Mouse (Mus musculus) forebrain, embryonic 13.5 days (tissue): ENCODE measurements around the gene Tenm3. TPM values are rescaled to one million over a fixed set of nuclear protein-coding genes. Genes with fewer than 3 reads are reported as not detected.

Experiments used
- ATAC-seq: fragments of 200-750 bp; cut with Nextera tagmentation; 2 replicates; pipeline ENCODE4 v1.8.0; 2017
- H3K27ac ChIP-seq: fragments of 300-500 bp; sonication (generic); 2 replicates; pipeline ENCODE4 v1.5.1; 2015; ENCODE audit warnings: inconsistent platforms, mild to moderate bottlenecking, moderate library complexity
- H3K27me3 ChIP-seq: fragments of 300-500 bp; sonication (generic); 2 replicates; pipeline ENCODE4 v1.6.1; 2015; ENCODE audit warnings: mild to moderate bottlenecking, inconsistent platforms
- H3K36me3 ChIP-seq: fragments of 300-500 bp; sonication (generic); 2 replicates; pipeline ENCODE4 v1.6.1; 2015; ENCODE audit warnings: mild to moderate bottlenecking, inconsistent platforms; ENCODE audit not compliant: poor library complexity, severe bottlenecking
- H3K4me1 ChIP-seq: fragments of 300-500 bp; sonication (generic); 2 replicates; pipeline ENCODE4 v1.6.1; 2015; ENCODE audit warnings: inconsistent platforms
- H3K4me2 ChIP-seq: fragments of 300-500 bp; sonication (generic); 2 replicates; pipeline ENCODE4 v1.6.1; 2015; ENCODE audit warnings: inconsistent platforms, mild to moderate bottlenecking, moderate library complexity
- H3K4me3 ChIP-seq: fragments of 300-500 bp; sonication (generic); 2 replicates; pipeline ENCODE4 v1.5.1; 2015; ENCODE audit warnings: mild to moderate bottlenecking, inconsistent platforms
- H3K9ac ChIP-seq: fragments of 300-500 bp; sonication (generic); 2 replicates; pipeline ENCODE4 v1.6.1; 2015; ENCODE audit warnings: mild to moderate bottlenecking, inconsistent platforms
- H3K9me3 ChIP-seq: fragments of 300-500 bp; sonication (generic); replicated peaks from 2 replicates; pipeline ENCODE4 v1.6.1; 2016; ENCODE audit warnings: inconsistent platforms
- WGBS: fragments of 180-500 bp; shearing (Covaris S2); methylation state at CpG from one replicate; pipeline ENCODE4 v1.1.7; 2015; 5-methylcytosine and 5-hydroxymethylcytosine counted together
- polyA plus RNA-seq: library from polyadenylated mRNA; unstranded; fragments of >200 nt; fragmentation: Nextera tagmentation; extraction: Ambion mirVana; gene quantifications from 2 replicates; pipeline ENCODE4 v1.2.1, GENCODE M21; 2015

Gene Tenm3
- polyA plus RNA-seq, 1 experiment from 2014 or later, result 20.6 TPM

DNA sequence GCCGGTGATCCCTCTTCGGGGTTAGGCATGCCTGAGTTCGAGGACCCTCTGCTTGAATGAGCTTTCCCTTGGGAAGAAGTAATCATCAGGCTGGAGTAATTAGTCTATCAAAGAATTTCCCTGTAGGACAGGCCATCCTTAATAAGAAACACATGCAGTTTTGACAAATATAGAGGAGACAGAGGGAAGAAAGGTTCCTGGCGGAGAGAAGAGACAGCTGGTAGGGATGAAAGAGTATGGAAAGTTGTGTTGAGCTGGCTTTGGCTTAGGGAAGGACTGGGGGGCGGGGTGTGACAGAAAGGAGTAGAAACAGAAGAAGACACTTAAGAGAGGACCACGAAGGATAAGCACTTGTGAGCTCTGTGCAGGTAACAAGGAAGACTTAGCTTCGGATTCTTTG is 194.3 kb downstream of the Tenm3 start:
- Histone ChIP-seq H3K9ac (no peak overlapping the region), H3K27me3 (no peaks in the 10 kb centered on the region), H3K9me3 (no peaks in the 10 kb centered on the region), H3K4me1 (peaks cover 11% of the 10 kb centered on the region; the same call in 1 of the 2 replicates), H3K27ac (no peak overlapping the region), H3K4me3 (no peak overlapping the region), H3K36me3 (no peaks in the 10 kb centered on the region), H3K4me2 (no peak overlapping the region)
- 83% methylated on average over 7 of the region's 7 CpGs for WGBS
- ATAC-seq, result no peak

DNA sequence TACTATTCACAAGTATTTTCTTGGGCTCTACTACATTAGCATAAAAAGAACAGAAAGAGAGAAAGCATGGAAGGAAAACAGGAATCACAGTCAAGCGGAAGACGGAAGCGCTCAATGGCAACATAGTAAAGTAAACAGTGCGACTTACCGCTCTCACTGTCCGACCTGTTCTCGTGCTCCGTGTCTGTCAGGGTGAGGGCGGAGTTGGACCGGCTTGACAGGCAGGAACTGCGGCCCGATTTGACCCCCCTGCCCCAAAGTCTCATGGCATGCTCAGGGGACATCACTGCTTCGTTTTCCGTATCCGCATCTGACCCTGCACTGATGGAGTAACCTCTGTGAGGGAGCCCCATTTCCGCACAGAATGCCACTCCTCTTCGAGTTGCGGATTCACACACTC is 197.6 kb downstream of the Tenm3 start:
- peak; percentile 36; the same call in 1 of the 2 replicates for ATAC-seq
- Histone ChIP-seq H3K27ac (no peak overlapping the region), H3K9ac (0 out of 2 replicates have a peak overlapping the region, but pooled peaks have one; percentile 45)

DNA sequence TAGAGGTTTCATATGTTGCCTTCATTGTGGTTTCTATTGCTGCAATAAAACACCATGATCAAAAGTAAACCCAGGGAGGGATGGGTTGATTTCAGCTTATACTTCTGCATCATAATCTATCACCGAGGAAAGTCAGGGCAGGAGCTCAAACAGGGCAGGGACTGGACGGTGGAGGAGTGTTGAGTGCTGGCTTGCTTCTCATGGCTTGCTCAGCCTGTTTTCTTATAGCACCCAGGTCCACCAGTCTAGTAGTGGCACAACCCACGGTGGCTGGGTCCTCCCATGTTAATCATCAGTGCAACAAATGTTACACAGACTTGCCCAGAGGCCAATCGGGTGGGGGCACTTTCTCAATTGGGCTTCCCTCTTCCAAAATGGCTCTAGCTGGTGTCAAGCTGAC is 205.6 kb downstream of the Tenm3 start:
- H3K4me3 ChIP-seq, result no peak overlapping the region
- H3K4me2 ChIP-seq, result no peak overlapping the region
- WGBS, result 92% methylated on average over 4 of the region's 4 CpGs
- H3K36me3 ChIP-seq, result no peaks in the 10 kb centered on the region
- H3K9me3 ChIP-seq, result no peaks in the 10 kb centered on the region
- H3K9ac ChIP-seq, result no peak overlapping the region
- ATAC-seq, result no peak
- H3K27ac ChIP-seq, result no peak overlapping the region
- H3K27me3 ChIP-seq, result no peaks in the 10 kb centered on the region
- H3K4me1 ChIP-seq, result no peaks in the 10 kb centered on the region; the same call in 1 of the 2 replicates

More for the DNA sequence above, 197.6 kb downstream of the Tenm3 start:
- Histone ChIP-seq H3K4me1 (peaks cover 11% of the 10 kb centered on the region), H3K27me3 (no peaks in the 10 kb centered on the region), H3K9me3 (no peaks in the 10 kb centered on the region), H3K36me3 (no peaks in the 10 kb centered on the region), H3K4me2 (peak overlapping the region; percentile 59), H3K4me3 (peak overlapping the region; percentile 34)
- 41% methylated on average over 18 of the region's 18 CpGs for WGBS

DNA sequence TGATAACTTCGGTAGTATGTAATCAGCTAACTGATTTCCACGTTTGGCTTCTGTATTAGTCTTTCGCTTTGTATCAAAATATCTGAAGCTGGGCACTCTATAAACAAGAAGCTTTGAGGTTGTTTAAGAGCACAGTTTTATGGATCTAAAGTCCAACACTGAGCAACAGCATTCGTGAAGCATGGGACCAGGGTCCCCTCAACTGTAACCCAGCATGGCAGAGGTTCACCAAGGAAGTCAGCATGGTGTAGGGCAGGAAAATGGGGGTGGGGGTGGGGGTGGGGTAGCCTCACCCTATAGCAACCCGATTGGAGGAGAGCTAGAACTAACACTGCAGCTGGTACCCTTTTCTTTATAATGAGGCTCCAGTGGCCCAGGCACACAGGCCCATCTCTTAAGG is 206.8 kb downstream of the Tenm3 start:
- no peak overlapping the region for H3K4me3 ChIP-seq
- no peaks in the 10 kb centered on the region for H3K9me3 ChIP-seq
- H3K27me3 ChIP-seq, result no peaks in the 10 kb centered on the region
- no peak overlapping the region for H3K27ac ChIP-seq
- WGBS, result 85% methylated on average over 5 of the region's 5 CpGs
- H3K36me3 ChIP-seq, result no peaks in the 10 kb centered on the region
- H3K4me2 ChIP-seq, result no peak overlapping the region
- ATAC-seq, result no peak
- H3K4me1 ChIP-seq, result no peaks in the 10 kb centered on the region; the same call in 1 of the 2 replicates
- no peak overlapping the region for H3K9ac ChIP-seq

DNA sequence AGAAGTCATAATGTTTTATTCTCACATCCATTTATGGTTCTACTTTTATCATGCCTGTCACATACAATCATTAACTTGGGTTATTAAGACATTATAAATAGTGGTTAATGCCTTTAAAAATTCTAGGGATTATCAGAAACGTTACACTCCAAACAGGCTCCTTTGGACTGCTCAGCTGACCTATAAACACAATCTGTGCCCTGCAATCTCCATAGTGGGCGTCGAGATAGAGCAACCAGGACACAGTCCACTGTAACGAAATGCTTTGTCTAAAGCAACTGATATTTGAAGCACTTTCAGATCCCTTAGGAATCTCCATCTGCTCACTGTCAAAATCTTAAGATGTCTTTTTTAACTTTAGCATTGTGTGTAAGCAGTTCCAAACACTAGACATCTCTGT is 207.9 kb downstream of the Tenm3 start:
- H3K4me2 ChIP-seq, result no peak overlapping the region
- no peaks in the 10 kb centered on the region for H3K9me3 ChIP-seq
- no peak for ATAC-seq
- H3K4me3 ChIP-seq, result no peak overlapping the region
- no peak overlapping the region for H3K9ac ChIP-seq
- no peaks in the 10 kb centered on the region for H3K27me3 ChIP-seq
- H3K4me1 ChIP-seq, result no peaks in the 10 kb centered on the region; the same call in 1 of the 2 replicates
- no peaks in the 10 kb centered on the region for H3K36me3 ChIP-seq
- no peak overlapping the region for H3K27ac ChIP-seq
- WGBS, result 76% methylated on average over 4 of the region's 4 CpGs

DNA sequence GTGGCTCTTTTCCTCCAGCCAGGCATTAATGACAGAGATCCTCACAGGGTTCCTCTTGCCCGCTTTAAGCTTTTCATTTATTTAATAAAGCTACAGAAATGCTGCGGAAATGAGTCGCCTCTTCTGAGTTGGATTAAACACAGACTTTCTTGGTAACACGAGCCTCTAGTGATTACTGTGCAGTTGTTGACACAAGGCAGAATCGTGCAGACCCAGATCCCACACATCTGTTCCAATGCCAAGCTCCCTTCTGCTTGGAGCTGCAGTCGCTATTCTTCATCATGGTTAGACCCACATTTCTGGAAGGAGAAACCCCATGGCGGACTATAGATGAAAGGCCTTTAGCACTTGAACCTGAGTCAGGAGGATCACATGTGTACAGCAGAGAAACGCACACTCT is 210.3 kb downstream of the Tenm3 start:
- Histone ChIP-seq H3K27ac (no peak overlapping the region), H3K4me3 (no peak overlapping the region), H3K4me1 (no peaks in the 10 kb centered on the region), H3K4me2 (no peak overlapping the region), H3K9me3 (no peaks in the 10 kb centered on the region), H3K27me3 (no peaks in the 10 kb centered on the region), H3K9ac (no peak overlapping the region), H3K36me3 (no peaks in the 10 kb centered on the region)
- ATAC-seq, result no peak
- 85% methylated on average over 8 of the region's 8 CpGs for WGBS

DNA sequence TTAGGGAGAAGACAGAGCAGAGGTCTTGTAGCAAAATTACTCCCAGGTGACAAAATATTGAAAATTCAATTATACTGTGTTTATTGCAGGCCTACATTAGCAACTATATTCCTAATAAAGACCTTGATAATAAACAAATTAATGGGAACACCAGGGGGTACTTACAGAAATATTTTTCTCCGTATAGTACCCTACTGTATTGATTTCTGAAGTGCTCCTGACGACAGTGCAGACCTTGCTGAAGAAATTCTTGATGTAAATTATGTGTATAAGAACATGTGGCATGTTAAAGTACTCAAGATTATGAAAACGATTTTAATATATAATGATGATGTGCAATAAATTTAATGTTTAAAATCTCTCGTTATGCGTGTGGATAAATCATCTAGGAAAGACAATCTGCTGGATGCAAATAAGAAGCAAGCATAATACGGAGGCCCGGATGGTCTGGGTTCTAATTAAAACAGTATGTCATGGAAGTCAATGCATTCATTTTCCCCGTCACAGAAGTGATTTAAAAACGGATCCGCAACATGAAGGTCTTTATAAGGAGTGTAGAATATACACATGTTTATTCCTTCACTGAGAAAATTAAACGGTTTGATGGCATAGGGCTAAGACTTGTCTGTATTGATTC is 221.1 kb downstream of the Tenm3 start:
- Histone ChIP-seq H3K4me2 (no peak overlapping the region), H3K9me3 (no peaks in the 10 kb centered on the region), H3K36me3 (no peaks in the 10 kb centered on the region), H3K27ac (no peak overlapping the region), H3K27me3 (no peaks in the 10 kb centered on the region), H3K4me1 (no peaks in the 10 kb centered on the region), H3K9ac (no peak overlapping the region), H3K4me3 (no peak overlapping the region)
- 84% methylated on average over 11 of the region's 11 CpGs for WGBS
- no peak for ATAC-seq

DNA sequence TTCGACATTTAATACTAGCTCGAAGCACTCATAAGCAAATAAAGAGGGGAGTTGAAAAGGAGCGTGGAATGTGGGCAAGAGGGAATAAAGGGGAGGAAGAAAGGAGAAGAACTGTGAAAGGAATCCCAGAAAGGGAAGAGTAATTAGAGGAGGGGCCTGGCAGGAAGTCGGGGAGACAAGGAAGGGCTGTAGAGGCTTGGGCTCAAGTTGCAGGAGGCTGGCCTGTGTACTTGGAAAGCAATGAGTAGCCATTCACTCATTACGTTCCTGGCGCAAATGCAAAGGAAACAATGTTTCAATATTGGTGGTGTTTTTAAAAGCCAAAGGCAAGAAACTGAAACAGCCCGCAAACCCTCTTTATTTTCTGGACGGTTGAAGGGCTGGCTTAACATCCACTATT is 228.7 kb downstream of the Tenm3 start:
- no peaks in the 10 kb centered on the region for H3K36me3 ChIP-seq
- H3K4me3 ChIP-seq, result no peak overlapping the region
- no peak overlapping the region for H3K9ac ChIP-seq
- no peaks in the 10 kb centered on the region for H3K9me3 ChIP-seq
- 7% methylated on average over 8 of the region's 8 CpGs for WGBS
- H3K4me2 ChIP-seq, result peak overlapping the region; percentile 19
- ATAC-seq, result peak; percentile 58; the same call in 1 of the 2 replicates
- H3K4me1 ChIP-seq, result peaks cover 15% of the 10 kb centered on the region
- H3K27ac ChIP-seq, result no peak overlapping the region
- H3K27me3 ChIP-seq, result no peaks in the 10 kb centered on the region

DNA sequence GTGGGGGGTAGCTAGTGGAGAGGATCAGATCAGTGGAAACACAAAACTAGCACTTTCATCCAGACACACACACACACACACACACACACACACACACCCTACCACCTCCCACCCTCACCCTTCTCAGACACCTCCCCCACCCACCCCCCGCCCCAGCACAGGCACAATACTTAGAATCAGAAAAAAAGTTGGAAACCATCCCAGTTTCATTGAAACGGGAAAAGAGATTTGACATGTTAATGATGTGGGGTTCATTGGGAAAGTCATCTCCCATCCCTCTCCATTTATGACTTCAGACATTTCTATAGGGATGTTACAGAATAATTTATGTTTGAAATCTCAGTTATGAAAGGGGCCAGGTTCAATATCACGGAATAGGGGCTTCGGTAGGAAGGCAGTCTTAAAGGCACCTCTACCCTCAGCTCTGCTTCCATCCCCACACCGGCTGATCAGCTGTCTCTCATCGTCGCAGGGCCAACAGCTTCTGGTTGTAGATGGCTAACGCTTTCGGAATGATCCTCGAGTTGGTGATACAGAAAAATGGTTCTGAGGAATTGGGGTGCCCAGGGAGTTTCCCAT is 231.7 kb downstream of the Tenm3 start:
- H3K9ac ChIP-seq, result no peak overlapping the region

DNA sequence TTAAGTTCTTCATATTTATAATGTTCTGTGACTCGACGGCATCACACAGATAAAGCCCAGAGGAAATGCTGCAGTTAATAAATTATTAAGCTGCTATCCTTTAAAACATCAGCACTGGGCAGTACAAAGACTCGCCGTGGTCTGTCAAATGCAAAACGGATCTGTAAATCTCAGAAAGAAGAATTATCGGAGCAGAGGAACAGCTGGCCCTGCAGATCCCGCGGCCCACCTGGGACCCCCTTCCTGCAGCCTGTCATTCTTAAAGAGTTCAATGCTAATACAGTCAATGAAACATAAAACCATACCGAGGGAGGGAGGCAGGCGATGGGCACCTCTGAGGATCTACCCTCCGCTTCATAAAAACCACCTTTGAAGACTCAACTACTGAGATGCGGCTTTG is 232.6 kb downstream of the Tenm3 start:
- Histone ChIP-seq H3K4me1 (peaks cover 15% of the 10 kb centered on the region), H3K27ac (no peak overlapping the region), H3K27me3 (no peaks in the 10 kb centered on the region), H3K36me3 (no peaks in the 10 kb centered on the region), H3K4me2 (no peak overlapping the region), H3K4me3 (no peak overlapping the region), H3K9me3 (no peaks in the 10 kb centered on the region), H3K9ac (no peak overlapping the region)
- WGBS, result 75% methylated on average over 12 of the region's 12 CpGs
- no peak for ATAC-seq

More for the DNA sequence above, 231.7 kb downstream of the Tenm3 start:
- no peaks in the 10 kb centered on the region for H3K36me3 ChIP-seq
- peak; percentile 55; the same call in 1 of the 2 replicates for ATAC-seq
- H3K4me2 ChIP-seq, result no peak overlapping the region
- no peaks in the 10 kb centered on the region for H3K9me3 ChIP-seq
- H3K27me3 ChIP-seq, result no peaks in the 10 kb centered on the region
- H3K4me3 ChIP-seq, result no peak overlapping the region
- peaks cover 15% of the 10 kb centered on the region for H3K4me1 ChIP-seq
- WGBS, result 74% methylated on average over 10 of the region's 10 CpGs
- H3K27ac ChIP-seq, result no peak overlapping the region

DNA sequence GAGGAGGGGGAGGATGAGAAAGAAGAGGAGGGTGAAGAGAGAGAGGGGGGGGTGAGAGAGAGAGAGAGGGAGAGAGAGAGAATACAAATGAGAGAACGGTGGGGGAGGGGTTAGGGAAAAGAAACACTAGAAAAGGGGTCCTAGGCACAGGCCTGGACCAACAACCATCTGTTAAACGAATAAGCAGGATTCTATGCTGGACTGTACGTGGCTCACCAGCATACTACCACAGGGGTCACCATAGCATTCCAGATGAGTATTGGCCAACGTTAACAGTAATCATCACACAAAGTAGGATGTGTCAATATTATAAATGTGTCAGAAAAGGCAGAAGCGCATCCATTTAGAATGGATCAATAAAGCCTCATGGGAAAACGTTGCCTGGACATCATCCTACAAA is 233.4 kb downstream of the Tenm3 start:
- ATAC-seq, result no peak
- no peaks in the 10 kb centered on the region for H3K36me3 ChIP-seq
- H3K4me3 ChIP-seq, result no peak overlapping the region
- 76% methylated on average over 6 of the region's 6 CpGs for WGBS
- no peaks in the 10 kb centered on the region for H3K27me3 ChIP-seq
- peaks cover 14% of the 10 kb centered on the region for H3K4me1 ChIP-seq
- no peaks in the 10 kb centered on the region for H3K9me3 ChIP-seq
- no peak overlapping the region for H3K27ac ChIP-seq
- no peak overlapping the region for H3K4me2 ChIP-seq
- H3K9ac ChIP-seq, result no peak overlapping the region

DNA sequence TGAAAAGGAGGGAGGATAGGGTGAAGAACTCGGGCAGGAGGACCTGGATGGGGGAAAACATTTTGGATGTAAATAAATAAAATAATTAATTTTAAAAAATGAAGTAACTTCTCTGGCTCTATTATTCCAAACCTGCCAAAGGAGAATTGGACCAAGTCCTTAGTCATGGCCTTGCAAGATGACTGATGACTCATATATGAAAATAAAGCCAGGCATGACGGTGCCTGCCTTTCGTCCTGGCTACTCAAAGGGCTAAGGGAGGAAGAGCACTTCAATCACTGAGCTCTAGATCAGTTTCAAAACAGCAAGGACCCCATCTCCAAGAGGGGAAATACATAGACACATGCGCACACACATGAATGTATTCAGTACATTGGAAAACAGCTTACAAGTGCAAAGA is 234.1 kb downstream of the Tenm3 start:
- WGBS, result 93% methylated on average over 4 of the region's 4 CpGs
- Histone ChIP-seq H3K9ac (no peak overlapping the region), H3K9me3 (no peaks in the 10 kb centered on the region), H3K4me2 (no peak overlapping the region), H3K27me3 (no peaks in the 10 kb centered on the region), H3K36me3 (no peaks in the 10 kb centered on the region), H3K4me3 (no peak overlapping the region), H3K4me1 (peaks cover 8% of the 10 kb centered on the region; the same call in 1 of the 2 replicates), H3K27ac (no peak overlapping the region)
- no peak for ATAC-seq
